Mouse (Mus musculus) neural tube, embryonic 10.5 days (tissue): Measurements from ENCODE around the gene Oas1c.
A peak's percentile ranks its signal among the peaks of the same experiment; 100 is the strongest.

Experiments
- DNase-seq: peaks from one replicate; pipeline ENCODE4 v3.0.0-alpha.2; 2017; ENCODE audit warnings: low spot score; ENCODE audit errors: extremely low spot score

Gene Oas1c

GRCm38 (mm10) chr5:120782446-120782845 lies 29.9 kb downstream of the Oas1c start:
- no peak for DNase-seq

GRCm38 (mm10) chr5:120781646-120782045 lies 30.7 kb downstream of the Oas1c start:
- DNase-seq, result no peak

- DNase-seq, result no peak
Observed at GRCm38 (mm10) chr5:120779922-120780321, 32.4 kb downstream of the Oas1c start.

- no peak for DNase-seq
Observed at GRCm38 (mm10) chr5:120778941-120779340, 33.4 kb downstream of the Oas1c start.

- no peak for DNase-seq
Observed at GRCm38 (mm10) chr5:120777478-120777877, 34.8 kb downstream of the Oas1c start, which contains the start of gene Oas3. Gene Oas3 (minus strand): TSS chr5:120777661.

DNA sequence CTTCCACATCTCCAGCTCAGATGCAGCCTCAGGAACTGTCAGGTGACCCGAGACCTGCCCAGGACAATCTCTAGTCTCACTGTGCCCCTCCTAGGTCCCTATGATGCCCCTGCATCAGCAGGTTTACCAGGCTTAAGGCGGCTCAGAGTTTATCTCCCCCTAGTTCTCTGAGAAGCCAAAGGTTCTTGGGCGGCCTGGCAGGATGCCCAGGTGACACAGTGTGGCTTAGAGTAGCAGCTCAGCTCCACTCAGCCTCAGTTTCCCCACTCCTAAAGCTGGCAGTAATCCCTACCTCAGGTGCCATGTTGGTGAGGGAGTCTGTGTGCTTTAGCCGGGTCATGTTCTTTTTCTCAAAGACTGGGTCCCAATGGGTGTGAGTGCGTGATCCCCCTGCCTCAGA lies 35.5 kb downstream of the Oas1c start:
- DNase-seq, result no peak

DNA sequence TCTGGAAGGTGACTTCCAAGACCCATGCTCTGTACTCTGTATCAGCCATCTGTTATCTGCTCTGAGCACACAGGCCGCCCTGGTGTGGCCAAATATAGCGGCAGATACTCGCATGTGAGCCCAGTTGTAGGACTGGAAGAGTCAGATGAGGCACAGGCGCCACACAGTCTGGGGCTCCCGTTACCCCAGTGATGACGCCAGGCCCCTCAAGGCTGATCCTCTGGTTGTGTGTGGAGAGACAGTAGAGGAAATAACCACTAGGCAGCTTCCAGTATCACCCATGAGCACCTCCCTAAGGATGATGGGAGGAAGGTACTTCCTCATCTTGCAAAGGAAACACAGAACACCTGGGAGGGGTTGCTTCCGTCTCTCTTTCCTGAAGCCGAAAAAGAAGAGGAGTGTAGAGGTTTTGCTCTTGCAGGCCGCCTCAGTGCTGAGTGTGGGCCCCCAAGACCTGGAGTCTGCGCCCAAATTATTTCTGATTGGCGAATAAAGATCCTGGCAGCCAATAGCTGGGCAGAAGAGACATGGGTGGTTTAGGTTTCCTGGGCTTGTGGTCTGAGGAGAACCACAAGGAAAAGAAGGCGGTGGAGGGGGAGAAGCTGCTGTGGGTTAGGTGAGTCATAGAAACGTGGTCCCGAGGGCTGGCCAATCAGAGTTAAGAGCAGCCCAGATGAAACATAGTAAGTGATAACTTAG lies 36.9 kb downstream of the Oas1c start:
- no peak for DNase-seq

DNA sequence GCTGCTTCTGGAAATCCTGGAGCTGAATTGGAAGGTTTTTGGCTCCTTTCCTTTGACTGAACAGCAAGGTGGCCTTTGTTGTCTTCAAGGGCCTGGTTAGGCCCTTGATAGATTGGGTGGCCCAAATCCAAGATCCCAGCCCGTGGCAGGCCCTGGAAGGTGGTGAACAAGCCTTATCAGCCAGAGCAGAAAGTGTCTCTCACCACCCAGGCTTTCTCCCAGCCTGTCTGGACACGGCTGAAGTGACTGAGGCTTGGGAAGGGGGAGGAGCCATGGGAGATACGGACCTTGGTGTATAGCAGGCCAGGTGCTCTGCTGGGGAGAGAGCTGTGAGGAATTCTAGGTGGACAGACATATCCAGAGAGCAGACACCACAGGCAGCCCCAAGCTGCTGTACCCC lies 42.9 kb downstream of the Oas1c start:
- no peak for DNase-seq

- DNase-seq, result no peak
Observed at GRCm38 (mm10) chr5:120765010-120765409, 47.3 kb downstream of the Oas1c start.

DNA sequence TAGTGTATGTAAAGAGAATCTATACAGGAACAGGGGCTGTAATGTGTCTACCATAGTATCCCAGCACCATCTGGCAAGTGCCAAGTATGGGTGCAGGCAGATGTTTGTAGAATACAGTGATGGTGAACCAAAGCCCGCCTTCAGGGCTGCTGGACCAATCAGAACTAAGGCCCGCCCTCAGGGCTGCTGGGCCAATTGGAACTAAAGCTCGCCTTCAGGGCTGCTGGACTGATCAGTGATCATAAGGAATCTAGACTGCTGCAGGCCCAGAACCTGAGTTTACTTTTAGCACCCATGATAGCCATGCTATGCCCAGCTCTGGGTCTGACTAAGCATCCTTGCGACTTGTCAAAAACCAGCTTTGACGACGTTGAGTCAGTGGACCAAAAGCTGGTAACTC lies 50.4 kb downstream of the Oas1c start:
- DNase-seq, result peak; percentile 16

GRCm38 (mm10) chr5:120754215-120754614 lies 58.1 kb downstream of the Oas1c start:
- DNase-seq, result no peak

GRCm38 (mm10) chr5:120752786-120753185 lies 59.5 kb downstream of the Oas1c start:
- DNase-seq, result no peak

- no peak for DNase-seq
Observed at GRCm38 (mm10) chr5:120751206-120751605, 61.1 kb downstream of the Oas1c start.
